Mouse (Mus musculus) C2C12 (cell line): Measurements from ENCODE around the gene Zmym5.

Source experiments
- CTCF ChIP-seq: IDR thresholded peaks from one replicate; pipeline ENCODE4 v1.5.1; 2011; ENCODE audit not compliant: control insufficient read depth, insufficient read depth, insufficient read length
- MAX ChIP-seq: IDR thresholded peaks from one replicate; pipeline ENCODE4 v1.6.1; 2011; ENCODE audit warnings: mild to moderate bottlenecking, control low read depth
- MYOD1 ChIP-seq: IDR thresholded peaks from one replicate; pipeline ENCODE4 v1.6.1; 2011; ENCODE audit warnings: low read depth; ENCODE audit not compliant: control insufficient read depth, insufficient read length
- USF1 ChIP-seq: IDR thresholded peaks from one replicate; pipeline ENCODE4 v1.6.1; 2011; ENCODE audit warnings: low read depth, mild to moderate bottlenecking, control low read depth, moderate library complexity

DNA sequence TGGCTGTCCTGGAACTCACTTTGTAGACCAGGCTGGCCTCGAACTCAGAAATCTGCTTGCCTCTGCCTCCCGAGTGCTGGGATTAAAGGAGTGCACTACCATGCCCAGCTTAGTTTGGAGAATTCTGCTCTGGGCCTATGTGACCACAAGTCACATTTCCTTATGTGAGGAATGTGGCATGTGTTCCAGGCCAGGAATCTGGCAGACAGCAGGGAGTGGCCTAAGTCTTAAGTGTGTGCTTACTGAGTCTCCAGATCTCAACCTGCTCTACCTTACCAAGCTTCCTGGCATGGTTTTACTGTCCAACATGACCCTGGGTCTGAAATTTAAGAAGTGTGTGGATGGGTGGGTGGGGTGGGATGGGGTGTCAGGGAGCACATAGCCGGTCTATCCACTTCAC lies 20.6 kb upstream of the Zmym5 start:
- no peak for TF ChIP-seq USF1
- no peak for TF ChIP-seq MAX
- TF ChIP-seq MYOD1: no peak
- no peak for TF ChIP-seq CTCF
